Mouse (Mus musculus) heart, adult 9 months (tissue): ENCODE measurements around the gene Nudt5.

Source experiments
- DNase-seq, 2 experiments: peaks; one replicate each; pipeline ENCODE4 v3.0.0; 2022; ENCODE audit warnings: low spot score in 2 of 2

The Nudt5 gene

GRCm38 (mm10) chr2:5867681-5868080 is 22.9 kb downstream of the Nudt5 start:
- no peak for DNase-seq

GRCm38 (mm10) chr2:5869746-5870145 is 24.9 kb downstream of the Nudt5 start:
- no peak for DNase-seq

GRCm38 (mm10) chr2:5877446-5877845 is 32.6 kb downstream of the Nudt5 start:
- DNase-seq = no peak

GRCm38 (mm10) chr2:5888865-5889264 is 44.0 kb downstream of the Nudt5 start:
- DNase-seq = no peak

GRCm38 (mm10) chr2:5889412-5889811 is 44.6 kb downstream of the Nudt5 start:
- no peak for DNase-seq

- DNase-seq = no peak
Measured at GRCm38 (mm10) chr2:5894296-5894695, 49.5 kb downstream of the Nudt5 start.

GRCm38 (mm10) chr2:5894843-5895570 is 50.2 kb downstream of the Nudt5 start, which contains the start of gene Sec61a2:
TSS of gene Sec61a2 (minus strand) at chr2:5895432.
- DNase-seq = peak; percentile 93 to 97

- no peak for DNase-seq
Measured at GRCm38 (mm10) chr2:5900145-5900544, 55.3 kb downstream of the Nudt5 start.

GRCm38 (mm10) chr2:5906092-5906491 is 61.3 kb downstream of the Nudt5 start:
- DNase-seq = no peak

- DNase-seq = peak in 1 of 2 experiments; percentile 14
Measured at GRCm38 (mm10) chr2:5906625-5907024, 61.8 kb downstream of the Nudt5 start.

- no peak for DNase-seq
Measured at GRCm38 (mm10) chr2:5911282-5911965, 66.6 kb downstream of the Nudt5 start.
